Comparison of ENCODE assay signal across 8 mouse cellular contexts in the genomic region with DNA sequence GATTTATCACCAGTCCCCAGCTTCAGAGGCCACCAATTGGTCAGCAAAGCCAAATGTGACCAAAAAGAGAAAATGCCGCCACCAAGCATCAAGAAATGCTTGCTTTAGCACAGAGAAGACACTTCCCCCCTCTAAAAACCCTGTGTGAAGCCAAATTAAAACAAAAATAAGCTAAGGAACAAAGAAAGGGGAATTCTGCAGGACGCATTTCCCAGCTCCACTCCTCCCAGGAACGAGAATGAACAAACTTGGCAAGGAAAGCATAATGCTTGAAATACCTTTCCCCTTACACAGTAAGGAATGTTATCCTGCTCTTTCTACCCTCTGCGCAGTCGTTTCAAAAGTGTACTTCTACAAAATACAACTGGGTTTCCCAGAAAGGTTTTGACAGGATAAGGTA. TPM values are rescaled to one million over a fixed set of nuclear protein-coding genes. Genes with fewer than 3 reads are reported as not detected.
DNase-seq lines count a peak whose midpoint lies in the region; ATAC-seq and TF ChIP-seq lines count a peak whose summit lies in the region.

No protein-coding gene starts in this region.

- H3K36me3 ChIP-seq in forebrain, embryonic 16.5 days (ENCODE audit: control insufficient read depth, insufficient read depth) = peaks cover 13% of the 10 kb centered on the region; the same call in 1 of the 2 replicates
- peaks cover 16% of the 10 kb centered on the region; the same call in 1 of the 2 replicates for H3K36me3 ChIP-seq in kidney, postnatal 0 days (ENCODE audit: insufficient read depth, low read length)
- H3K36me3 ChIP-seq in midbrain, embryonic 16.5 days (ENCODE audit: control insufficient read depth, insufficient read depth, low read length) = peaks cover 9% of the 10 kb centered on the region; the same call in 1 of the 2 replicates

- H3K4me1 ChIP-seq in forebrain, embryonic 16.5 days (replicated peaks; ENCODE audit: control insufficient read depth, insufficient read depth, low read length) = peaks cover 16% of the 10 kb centered on the region
- peaks cover 18% of the 10 kb centered on the region for H3K4me1 ChIP-seq in kidney, postnatal 0 days (replicated peaks; ENCODE audit: insufficient read depth, low read length)
- H3K4me1 ChIP-seq in midbrain, embryonic 16.5 days (ENCODE audit: control insufficient read depth, insufficient read depth, low read length) = peaks cover 32% of the 10 kb centered on the region

- no peak overlapping the region for H3K27ac ChIP-seq in forebrain, embryonic 16.5 days (ENCODE audit: low read length)
- peak overlapping the region; percentile 44 for H3K27ac ChIP-seq in kidney, postnatal 0 days
- no peak overlapping the region for H3K27ac ChIP-seq in midbrain, embryonic 16.5 days (ENCODE audit: low read length)

- H3K9ac ChIP-seq in forebrain, embryonic 16.5 days (replicated peaks; ENCODE audit: low read depth, low read length) = no peak overlapping the region
- no peak overlapping the region for H3K9ac ChIP-seq in kidney, postnatal 0 days (ENCODE audit: low read depth, low read length)
- H3K9ac ChIP-seq in midbrain, embryonic 16.5 days (ENCODE audit: low read depth, low read length) = peak overlapping the region; percentile 30; the same call in 1 of the 2 replicates

- H3K4me3 ChIP-seq in forebrain, embryonic 16.5 days (replicated peaks; ENCODE audit: low read length) = peak overlapping the region; percentile 2; the same call in 1 of the 2 replicates
- no peak overlapping the region for H3K4me3 ChIP-seq in kidney, postnatal 0 days (replicated peaks; ENCODE audit: low read depth, low read length)
- no peak overlapping the region for H3K4me3 ChIP-seq in midbrain, embryonic 16.5 days (ENCODE audit: low read depth, low read length)

- no peaks in the 10 kb centered on the region for H3K9me3 ChIP-seq in forebrain, embryonic 16.5 days (ENCODE audit: control insufficient read depth, low read length)
- no peaks in the 10 kb centered on the region for H3K9me3 ChIP-seq in kidney, postnatal 0 days (replicated peaks; ENCODE audit: low read length)
- H3K9me3 ChIP-seq in midbrain, embryonic 16.5 days (replicated peaks; ENCODE audit: control insufficient read depth, low read length, poor library complexity, severe bottlenecking) = no peaks in the 10 kb centered on the region

- no peak for TF ChIP-seq CTCF in kidney, postnatal 0 days (IDR thresholded peaks at IDR 0.05; ENCODE audit: low read depth)

- H3K4me2 ChIP-seq in forebrain, embryonic 16.5 days (ENCODE audit: low read length) = peak overlapping the region; percentile 73
- H3K4me2 ChIP-seq in kidney, postnatal 0 days (ENCODE audit: low read length) = peak overlapping the region; percentile 66
- H3K4me2 ChIP-seq in midbrain, embryonic 16.5 days (ENCODE audit: low read length) = peak overlapping the region; percentile 90

- DNase-seq in adrenal gland, postnatal 36 days = peak; percentile 15 to 25
- no peak for DNase-seq in adrenal gland, adult 18-20 months (ENCODE audit: low spot score in 2 of 2)
- peak; percentile 81 for DNase-seq in kidney, postnatal 0 days (ENCODE audit: low spot score)
- no peak for DNase-seq in retina, embryonic 14.5 days (ENCODE audit: low spot score)
- no peak for DNase-seq in testis, postnatal 10 days (ENCODE audit: low spot score)
- no peak for DNase-seq in left cerebral cortex, adult 9 months (ENCODE audit: low spot score in 2 of 2)

- ATAC-seq in forebrain, embryonic 16.5 days = no peak
- no peak for ATAC-seq in kidney, postnatal 0 days (replicated peaks; ENCODE audit: low FRiP score, low read depth)
- ATAC-seq in midbrain, embryonic 16.5 days = no peak

- 22% methylated on average over 5 of the region's 5 CpGs for WGBS in forebrain, embryonic 16.5 days
- 16% methylated on average over 5 of the region's 5 CpGs for WGBS in kidney, postnatal 0 days
- 55% methylated on average over 5 of the region's 5 CpGs for WGBS in midbrain, embryonic 16.5 days

- H3K27me3 ChIP-seq in forebrain, embryonic 16.5 days (replicated peaks; ENCODE audit: control insufficient read depth, insufficient read depth, low read length) = no peaks in the 10 kb centered on the region
- no peaks in the 10 kb centered on the region for H3K27me3 ChIP-seq in kidney, postnatal 0 days (ENCODE audit: insufficient read depth, low read length)
- H3K27me3 ChIP-seq in midbrain, embryonic 16.5 days (ENCODE audit: control insufficient read depth, insufficient read depth, low read depth, low read length) = no peaks in the 10 kb centered on the region

RNA-seq across cellular contexts. Expression of a gene that starts 2.1 kb away (rescaled TPM):
- total RNA-seq in adrenal gland, postnatal 36 days (2021) = 10 to 100 TPM; 37.8 to 42.6 TPM
- 10 to 100 TPM; 30.1 to 33.6 TPM for total RNA-seq in adrenal gland, adult 18-20 months (2021)
- polyA plus RNA-seq in forebrain, embryonic 16.5 days (2015; fragmentation: Nextera tagmentation; extraction: Ambion mirVana) = 102 and 103 TPM in 2 replicates
- 42.4 and 48.5 TPM in 2 replicates for polyA plus RNA-seq in kidney, postnatal 0 days (2015; fragmentation: Nextera tagmentation; extraction: Ambion mirVana)
- polyA plus RNA-seq in midbrain, embryonic 16.5 days (2015; fragmentation: Nextera tagmentation; extraction: Ambion mirVana) = 78.6 and 79.6 TPM in 2 replicates

RNA-seq across cellular contexts. Expression of a gene that starts 20.5 kb away (rescaled TPM):
- not detected for total RNA-seq in adrenal gland, postnatal 36 days (2021)
- not detected for total RNA-seq in adrenal gland, adult 18-20 months (2021)
- not detected in 2 replicates for polyA plus RNA-seq in forebrain, embryonic 16.5 days (2015; fragmentation: Nextera tagmentation; extraction: Ambion mirVana)
- polyA plus RNA-seq in kidney, postnatal 0 days (2015; fragmentation: Nextera tagmentation; extraction: Ambion mirVana) = 0.38 and 0.54 TPM in 2 replicates
- not detected in 2 replicates for polyA plus RNA-seq in midbrain, embryonic 16.5 days (2015; fragmentation: Nextera tagmentation; extraction: Ambion mirVana)

RNA-seq across cellular contexts. Expression of a gene that starts 36.0 kb away (rescaled TPM):
- total RNA-seq in adrenal gland, postnatal 36 days (2021) = under 1 TPM; 0.16 to 0.17 TPM
- total RNA-seq in adrenal gland, adult 18-20 months (2021) = not detected
- polyA plus RNA-seq in forebrain, embryonic 16.5 days (2015; fragmentation: Nextera tagmentation; extraction: Ambion mirVana) = not detected in 2 replicates
- polyA plus RNA-seq in kidney, postnatal 0 days (2015; fragmentation: Nextera tagmentation; extraction: Ambion mirVana) = not detected in 2 replicates
- polyA plus RNA-seq in midbrain, embryonic 16.5 days (2015; fragmentation: Nextera tagmentation; extraction: Ambion mirVana) = not detected in 2 replicates

Comparison
In these comparisons a context has a peak if more than half of its experiments do, and no peak if none do; other contexts are left out.
1. DNase-seq: peak in adrenal gland, postnatal 36 days (2 of 2) and kidney, postnatal 0 days (single experiment); none in adrenal gland, adult 18-20 months (0 of 2), retina, embryonic 14.5 days (single experiment), testis, postnatal 10 days (single experiment) and left cerebral cortex, adult 9 months (0 of 2).
2. Peak in every context shown above with its lines, with median percentiles within 50 percentile points of each other: H3K4me2 ChIP-seq.